Mouse (Mus musculus): ENCODE measurements around the gene Pla2g4a.

DNA sequence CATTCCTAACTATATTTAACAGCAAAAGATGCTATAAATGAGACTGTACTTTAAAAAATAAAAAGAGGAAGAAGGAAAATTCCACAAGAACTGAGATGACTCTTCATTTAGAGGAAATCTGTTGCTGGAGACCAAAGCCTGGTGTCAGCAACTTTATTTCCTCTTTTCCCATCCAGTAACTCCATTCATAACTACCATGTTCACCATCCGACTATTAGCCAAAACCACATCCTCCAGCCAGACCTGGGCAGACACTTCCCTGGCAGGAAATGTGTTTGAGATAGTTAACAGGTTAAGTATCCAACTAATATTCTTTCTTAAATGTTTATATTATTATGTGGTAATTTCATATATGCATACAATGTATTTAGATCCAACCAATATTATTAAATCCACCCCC lies 20.8 kb downstream of the Pla2g4a start:
- no peak for TF ChIP-seq GATA1 (IDR thresholded peaks at IDR 0.05; ENCODE audit: low read length)
- TF ChIP-seq TAL1 (IDR thresholded peaks at IDR 0.05; ENCODE audit: low read length) = no peak
